Mouse (Mus musculus): Measurements from ENCODE around the gene Pip4k2a. TPM values are rescaled to one million over a fixed set of nuclear protein-coding genes. Genes with fewer than 3 reads are reported as not detected.
A peak's percentile ranks its signal among the peaks of the same experiment; 100 is the strongest.

The Pip4k2a gene
- polyA plus RNA-seq, 1 experiment, result 10.4 TPM

DNA sequence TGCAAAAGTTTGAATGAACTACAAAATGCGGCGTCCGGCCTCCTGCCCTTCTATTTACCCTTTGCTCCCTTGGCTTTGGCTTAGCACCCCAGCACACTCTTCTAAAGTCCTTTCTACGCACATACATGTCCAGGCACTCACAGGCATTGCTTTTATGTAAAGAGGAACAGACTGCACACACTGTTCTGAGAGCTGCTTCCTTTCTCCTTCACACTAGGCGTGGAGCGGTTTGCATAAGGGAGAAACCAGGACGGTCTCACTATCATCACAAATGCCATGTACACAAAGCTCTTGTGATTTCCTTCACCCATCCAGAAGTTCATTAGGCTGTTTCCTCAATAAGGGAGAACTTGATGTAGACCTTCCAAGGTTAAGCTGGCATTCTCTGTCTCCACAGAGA, 8.2 kb upstream of the Pip4k2a start:
- Histone ChIP-seq H3K4me3 (no peak overlapping the region), H3K4me2 (ENCODE audit: low read depth) (no peak overlapping the region), H3K79me2 (ENCODE audit: control insufficient read depth, insufficient read depth) (no peaks in the 10 kb centered on the region), H3ac (ENCODE audit: control insufficient read depth, insufficient read length) (no peak overlapping the region), H3K27me3 (ENCODE audit: control insufficient read depth, insufficient read depth, insufficient read length) (no peaks in the 10 kb centered on the region), H3K36me3 (ENCODE audit: control insufficient read depth, insufficient read depth) (no peaks in the 10 kb centered on the region)
- no peak for TF ChIP-seq CEBPB (IDR thresholded peaks at IDR 0.05; ENCODE audit: insufficient read depth, poor library complexity, severe bottlenecking)
- no peak for TF ChIP-seq POLR2A (IDR thresholded peaks at IDR 0.05; ENCODE audit: insufficient read length, low read depth)
- TF ChIP-seq MYOG (IDR thresholded peaks at IDR 0.05; ENCODE audit: control insufficient read depth in 1 of 3, insufficient read depth in 1 of 3, insufficient read length in 2 of 3, low read depth in 2 of 3), result no peak

DNA sequence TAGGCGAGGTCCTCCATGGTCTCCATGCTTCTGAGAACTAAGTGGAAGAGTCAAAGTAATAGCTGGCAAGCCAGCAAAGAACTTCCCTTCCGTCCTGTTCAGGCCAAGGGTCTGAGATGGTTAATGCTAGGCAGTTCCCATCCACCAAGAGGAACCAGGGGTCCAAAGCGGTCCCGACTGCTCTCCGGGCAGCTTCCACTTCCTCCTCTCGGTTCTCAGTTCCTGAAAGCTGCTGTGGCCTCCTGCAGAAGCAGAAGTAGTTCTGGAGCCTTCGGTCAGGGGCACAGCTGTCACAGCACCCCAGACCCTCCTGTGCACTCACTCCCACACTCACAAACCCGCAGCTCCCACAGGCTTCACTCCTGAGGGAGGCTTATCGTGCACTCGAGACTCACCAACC, 6.9 kb upstream of the Pip4k2a start:
- no peak overlapping the region for H3K4me3 ChIP-seq
- no peak overlapping the region for H3K4me2 ChIP-seq (ENCODE audit: low read depth)
- H3K36me3 ChIP-seq (ENCODE audit: control insufficient read depth, insufficient read depth), result no peaks in the 10 kb centered on the region
- H3K79me2 ChIP-seq (ENCODE audit: control insufficient read depth, insufficient read depth), result no peaks in the 10 kb centered on the region
- no peaks in the 10 kb centered on the region for H3K27me3 ChIP-seq (ENCODE audit: control insufficient read depth, insufficient read depth, insufficient read length)
- TF ChIP-seq TCF12 (IDR thresholded peaks at IDR 0.05; ENCODE audit: insufficient read depth, poor library complexity, severe bottlenecking) (no peak), MYOD1 (IDR thresholded peaks at IDR 0.05; ENCODE audit: control insufficient read depth in 1 of 3, insufficient read length in 2 of 3, low read depth in 2 of 3) (no peak), USF1 (IDR thresholded peaks at IDR 0.05; ENCODE audit: low read depth) (no peak), REST (IDR thresholded peaks at IDR 0.05; ENCODE audit: insufficient read depth, insufficient read length) (no peak), TCF3 (IDR thresholded peaks at IDR 0.05; ENCODE audit: insufficient read length, low read depth) (no peak), CEBPB (IDR thresholded peaks at IDR 0.05; ENCODE audit: insufficient read depth, poor library complexity, severe bottlenecking) (no peak), E2F4 (IDR thresholded peaks at IDR 0.05; ENCODE audit: insufficient read depth) (no peak), SRF (IDR thresholded peaks at IDR 0.05; ENCODE audit: control insufficient read depth, insufficient read length, low read depth) (no peak)
- H3ac ChIP-seq (ENCODE audit: control insufficient read depth, insufficient read length), result no peak overlapping the region

DNA sequence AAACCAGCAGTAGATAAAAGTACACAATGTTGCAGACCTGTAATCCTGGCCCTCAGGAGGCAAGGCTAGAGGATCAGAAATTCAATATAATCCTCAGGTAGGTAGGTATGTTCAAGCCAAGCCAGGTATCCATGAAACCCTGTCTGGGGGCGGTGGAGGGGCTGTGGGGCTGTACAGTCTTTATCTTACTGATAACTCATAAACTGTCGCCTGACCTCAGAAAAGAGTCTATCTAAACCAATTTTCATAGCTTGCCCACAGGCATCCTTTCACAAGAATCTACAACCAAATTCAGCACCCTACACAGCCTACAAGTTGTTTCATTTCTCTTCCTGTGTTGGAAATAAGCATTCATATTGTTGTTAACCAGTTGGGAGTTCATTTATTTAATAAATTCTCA, 1.5 kb upstream of the Pip4k2a start:
- H3K4me2 ChIP-seq (ENCODE audit: low read depth), result no peak overlapping the region
- H3K4me3 ChIP-seq, result no peak overlapping the region
- no peak for TF ChIP-seq E2F4 (IDR thresholded peaks at IDR 0.05; ENCODE audit: insufficient read depth)
- TF ChIP-seq POLR2AphosphoS2 (IDR thresholded peaks at IDR 0.05; ENCODE audit: insufficient read length, low read depth), result no peak
- TF ChIP-seq REST (IDR thresholded peaks at IDR 0.05; ENCODE audit: insufficient read depth, insufficient read length), result no peak
- no peak for TF ChIP-seq TCF12 (IDR thresholded peaks at IDR 0.05; ENCODE audit: insufficient read depth, poor library complexity, severe bottlenecking)
- no peak for TF ChIP-seq SRF (IDR thresholded peaks at IDR 0.05; ENCODE audit: control insufficient read depth, insufficient read length, low read depth)
- TF ChIP-seq USF1 (IDR thresholded peaks at IDR 0.05; ENCODE audit: low read depth), result no peak
- TF ChIP-seq MAX (IDR thresholded peaks at IDR 0.05; ENCODE audit: low read depth), result no peak
- no peak for TF ChIP-seq CEBPB (IDR thresholded peaks at IDR 0.05; ENCODE audit: insufficient read depth, poor library complexity, severe bottlenecking)
- no peak for TF ChIP-seq MYOG (IDR thresholded peaks at IDR 0.05; ENCODE audit: control insufficient read depth in 1 of 3, insufficient read depth in 1 of 3, insufficient read length in 2 of 3, low read depth in 2 of 3)
- no peak for TF ChIP-seq POLR2A (IDR thresholded peaks at IDR 0.05; ENCODE audit: insufficient read length, low read depth)
- no peak for TF ChIP-seq TCF3 (IDR thresholded peaks at IDR 0.05; ENCODE audit: insufficient read length, low read depth)
- TF ChIP-seq MYOD1 (IDR thresholded peaks at IDR 0.05; ENCODE audit: control insufficient read depth in 1 of 3, insufficient read length in 2 of 3, low read depth in 2 of 3), result no peak
- no peaks in the 10 kb centered on the region for H3K27me3 ChIP-seq (ENCODE audit: control insufficient read depth, insufficient read depth, insufficient read length)
- no peaks in the 10 kb centered on the region for H3K36me3 ChIP-seq (ENCODE audit: control insufficient read depth, insufficient read depth)
- H3ac ChIP-seq (ENCODE audit: control insufficient read depth, insufficient read length), result no peak overlapping the region
- H3K79me2 ChIP-seq (ENCODE audit: control insufficient read depth, insufficient read depth), result peaks cover 30% of the 10 kb centered on the region

DNA sequence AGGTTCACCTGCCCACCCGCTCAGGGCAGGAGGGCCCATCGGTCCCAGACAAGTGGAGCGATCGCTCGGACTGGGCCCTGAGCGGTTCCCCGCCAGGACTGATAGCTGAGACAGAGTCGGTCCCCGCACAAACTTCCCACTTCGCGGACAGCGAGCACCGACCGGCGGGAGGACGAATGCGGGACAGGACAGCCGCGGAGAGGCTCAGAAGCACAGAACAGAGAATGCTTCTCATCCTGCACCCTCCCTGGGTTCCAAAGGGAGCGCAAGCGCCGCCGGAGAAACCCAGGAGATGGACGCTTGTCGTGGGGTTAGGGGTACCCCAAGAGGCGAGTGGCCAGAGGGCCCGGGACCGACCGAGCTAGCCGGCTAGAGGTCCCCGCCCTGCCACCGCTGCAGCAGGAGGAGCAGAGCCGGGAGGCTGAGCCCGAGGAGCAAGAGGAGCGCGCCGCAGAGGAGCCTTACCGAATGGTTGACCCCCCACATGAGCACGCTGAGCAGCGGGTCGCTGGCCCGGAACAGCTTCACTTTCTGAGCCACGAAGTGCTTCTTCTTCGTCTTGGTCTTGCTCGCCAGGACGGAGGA, 447 bp downstream of the Pip4k2a start:
- Histone ChIP-seq H3ac (ENCODE audit: control insufficient read depth, insufficient read length) (peak overlapping the region; percentile 57), H3K4me2 (ENCODE audit: low read depth) (peak overlapping the region; percentile 97), H3K36me3 (ENCODE audit: control insufficient read depth, insufficient read depth) (no peaks in the 10 kb centered on the region), H3K79me2 (ENCODE audit: control insufficient read depth, insufficient read depth) (peaks cover 38% of the 10 kb centered on the region), H3K27me3 (ENCODE audit: control insufficient read depth, insufficient read depth, insufficient read length) (no peaks in the 10 kb centered on the region), H3K4me3 (peak overlapping the region; percentile 92)
- TF ChIP-seq SRF (IDR thresholded peaks at IDR 0.05; ENCODE audit: control insufficient read depth, insufficient read length, low read depth) (no peak), USF1 (IDR thresholded peaks at IDR 0.05; ENCODE audit: low read depth) (no peak), TCF3 (IDR thresholded peaks at IDR 0.05; ENCODE audit: insufficient read length, low read depth) (no peak), POLR2AphosphoS2 (IDR thresholded peaks at IDR 0.05; ENCODE audit: insufficient read length, low read depth) (no peak), TCF12 (IDR thresholded peaks at IDR 0.05; ENCODE audit: insufficient read depth, poor library complexity, severe bottlenecking) (no peak), MYOD1 (IDR thresholded peaks at IDR 0.05; ENCODE audit: control insufficient read depth in 1 of 3, insufficient read length in 2 of 3, low read depth in 2 of 3) (no peak), MAX (IDR thresholded peaks at IDR 0.05; ENCODE audit: low read depth) (no peak), E2F4 (IDR thresholded peaks at IDR 0.05; ENCODE audit: insufficient read depth) (no peak), CEBPB (IDR thresholded peaks at IDR 0.05; ENCODE audit: insufficient read depth, poor library complexity, severe bottlenecking) (no peak)

DNA sequence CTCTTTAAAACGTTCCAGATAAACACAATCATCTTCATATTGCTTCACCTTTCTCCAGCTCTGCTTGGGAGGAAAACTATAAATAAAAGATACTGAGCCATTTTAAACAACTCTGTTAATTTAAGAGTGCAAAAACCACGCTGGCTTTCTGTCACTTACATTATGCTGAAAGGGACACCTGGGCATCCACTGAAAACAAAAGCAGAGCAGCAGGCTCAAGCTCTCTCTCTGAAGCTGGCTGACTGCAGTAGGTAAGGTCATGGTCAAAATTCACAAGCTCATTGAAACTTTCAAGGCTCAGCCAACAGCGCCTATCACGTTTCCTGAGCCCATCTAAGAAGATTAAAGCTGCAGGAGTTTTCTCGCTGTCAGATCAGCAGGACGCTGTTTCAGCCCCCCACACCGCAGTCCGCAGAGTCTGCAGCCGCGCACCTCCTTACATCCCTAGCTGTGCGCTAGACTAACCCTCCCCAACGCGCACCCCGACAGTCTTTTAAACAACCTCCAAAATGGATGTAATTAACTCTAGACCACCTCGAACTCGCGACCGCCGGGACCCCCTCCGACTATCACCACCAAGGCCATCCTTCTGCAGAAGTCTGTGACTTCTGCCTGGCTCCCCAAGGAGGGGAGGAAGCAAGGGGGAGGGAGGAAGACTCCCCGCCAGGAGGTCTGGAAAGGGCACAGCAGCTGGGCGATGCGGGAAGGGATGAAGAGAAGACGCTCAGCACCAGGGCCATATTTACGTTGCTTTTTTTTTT, 1.3 kb downstream of the Pip4k2a start:
- Histone ChIP-seq H3K79me2 (ENCODE audit: control insufficient read depth, insufficient read depth) (peaks cover 45% of the 10 kb centered on the region), H3K27me3 (ENCODE audit: control insufficient read depth, insufficient read depth, insufficient read length) (no peaks in the 10 kb centered on the region), H3K4me2 (ENCODE audit: low read depth) (peak overlapping the region; percentile 97), H3K4me3 (peak overlapping the region; percentile 92), H3ac (ENCODE audit: control insufficient read depth, insufficient read length) (peak overlapping the region; percentile 57), H3K36me3 (ENCODE audit: control insufficient read depth, insufficient read depth) (no peaks in the 10 kb centered on the region)
- no peak for TF ChIP-seq TCF12 (IDR thresholded peaks at IDR 0.05; ENCODE audit: insufficient read depth, poor library complexity, severe bottlenecking)
- TF ChIP-seq MYOG (IDR thresholded peaks at IDR 0.05; ENCODE audit: control insufficient read depth in 1 of 3, insufficient read depth in 1 of 3, insufficient read length in 2 of 3, low read depth in 2 of 3), result peak in 1 of 3 experiments; percentile 6
- no peak for TF ChIP-seq CEBPB (IDR thresholded peaks at IDR 0.05; ENCODE audit: insufficient read depth, poor library complexity, severe bottlenecking)
- no peak for TF ChIP-seq POLR2A (IDR thresholded peaks at IDR 0.05; ENCODE audit: insufficient read length, low read depth)
- TF ChIP-seq MYOD1 (IDR thresholded peaks at IDR 0.05; ENCODE audit: control insufficient read depth in 1 of 3, insufficient read length in 2 of 3, low read depth in 2 of 3), result no peak
- no peak for TF ChIP-seq USF1 (IDR thresholded peaks at IDR 0.05; ENCODE audit: low read depth)

Measured in myocyte (in vitro differentiated cells).